11 mouse cellular contexts compared by ENCODE assay signal in the genomic region with DNA sequence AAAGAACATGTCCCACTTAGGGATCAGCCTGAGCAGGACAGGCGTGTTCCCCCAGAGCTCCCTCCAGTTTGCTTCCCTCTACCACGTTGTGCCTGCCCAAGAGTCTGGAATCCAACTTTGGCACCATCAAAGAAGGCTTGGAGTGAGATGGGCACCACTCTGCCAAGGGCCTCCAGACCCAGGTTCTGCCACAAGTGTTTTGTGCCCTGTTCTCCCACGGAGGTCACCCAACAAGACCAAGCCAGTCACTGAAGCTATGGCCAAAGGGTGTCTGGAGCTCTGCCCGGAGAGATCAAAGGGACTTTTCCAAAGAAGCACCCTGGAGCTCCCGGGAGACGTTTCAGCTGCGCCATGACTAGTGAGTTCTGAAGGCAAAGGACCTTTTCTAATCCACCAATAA. TPM values are rescaled to one million over a fixed set of nuclear protein-coding genes. Genes with fewer than 3 reads are reported as not detected.
DNase-seq lines count a peak whose midpoint lies in the region; ATAC-seq and TF ChIP-seq lines count a peak whose summit lies in the region.
"Had no signal": no experiment of that assay in that cellular context is flagged by ENCODE, and none has a peak within 500 bp of the region (broad histone marks: within the 10 kb centered on the region; RNA-seq: fewer than 3 reads in every experiment).

No protein-coding gene starts in this region.

- peaks cover 3% of the 10 kb centered on the region for H3K4me1 ChIP-seq in lung, adult 2 months (ENCODE audit: control insufficient read depth, insufficient read depth, low read length)
- no peaks in the 10 kb centered on the region for H3K4me1 ChIP-seq in thymus, adult 2 months (replicated peaks; ENCODE audit: control insufficient read depth, insufficient read depth, low read length)
- H3K4me1 ChIP-seq in forebrain, embryonic 11.5 days (replicated peaks; ENCODE audit: control insufficient read depth, insufficient read depth, low read length), result peaks cover 6% of the 10 kb centered on the region; the same call in 1 of the 2 replicates

- DNase-seq in cerebellum, adult 9-10 months, result peak; percentile 10
- DNase-seq in lung, postnatal 10 days, result peak; percentile 38
- no peak for DNase-seq in lung, adult 2 months
- peak; percentile 63 to 73 for DNase-seq in layer of hippocampus, adult 8-10 months (ENCODE audit: low spot score in 2 of 2)
- peak; percentile 52 to 53 for DNase-seq in right cerebral cortex, postnatal 36 days (ENCODE audit: low spot score in 2 of 2)
- no peak for DNase-seq in thymus, adult 2 months
- no peak for DNase-seq in forebrain, embryonic 11.5 days (ENCODE audit: low spot score)
- DNase-seq: thymus, adult 18-20 months had no signal

- no peak overlapping the region for H3K27ac ChIP-seq in thymus, adult 2 months (ENCODE audit: control insufficient read depth, insufficient read depth, low read length)
- no peak overlapping the region for H3K27ac ChIP-seq in forebrain, embryonic 11.5 days (ENCODE audit: low read depth, low read length)
- H3K27ac ChIP-seq: embryonic facial prominence, embryonic 12.5 days; hindbrain, embryonic 15.5 days had no signal

- no peak overlapping the region for H3K4me3 ChIP-seq in lung, adult 2 months (replicated peaks; ENCODE audit: extremely low read depth, low read depth, low read length)
- no peak overlapping the region for H3K4me3 ChIP-seq in thymus, adult 2 months (ENCODE audit: control insufficient read depth, insufficient read depth, low read length)
- no peak overlapping the region for H3K4me3 ChIP-seq in forebrain, embryonic 11.5 days (ENCODE audit: low read depth, low read length)
- H3K4me3 ChIP-seq: embryonic facial prominence, embryonic 12.5 days; hindbrain, embryonic 15.5 days had no signal

- 79% methylated on average over 7 of the region's 7 CpGs for WGBS in lung, adult 2 months
- WGBS in thymus, adult 2 months, result 96% methylated on average over 7 of the region's 7 CpGs
- 87% methylated on average over 7 of the region's 7 CpGs for WGBS in forebrain, embryonic 11.5 days

- H3K9me3 ChIP-seq in forebrain, embryonic 11.5 days (ENCODE audit: control insufficient read depth, low read length), result no peaks in the 10 kb centered on the region
- H3K9me3 ChIP-seq: embryonic facial prominence, embryonic 12.5 days; hindbrain, embryonic 15.5 days had no signal

- ATAC-seq in cerebellum, adult (ENCODE audit: insufficient number of reproducible peaks, low FRiP score, low TSS enrichment), result no peak
- ATAC-seq in forebrain, embryonic 11.5 days (replicated peaks; ENCODE audit: low FRiP score), result no peak

- no peak for TF ChIP-seq POLR2A in lung, adult 2 months (IDR thresholded peaks at IDR 0.05; ENCODE audit: borderline replicate concordance, extremely low read depth, low read depth, low read length)
- TF ChIP-seq POLR2A in thymus, adult 2 months (IDR thresholded peaks at IDR 0.05; ENCODE audit: control insufficient read depth, extremely low read depth, insufficient read depth, low read length, poor library complexity), result no peak

- H3K27me3 ChIP-seq in thymus, adult 2 months (ENCODE audit: control insufficient read depth, insufficient read depth, low read length), result no peaks in the 10 kb centered on the region
- no peaks in the 10 kb centered on the region for H3K27me3 ChIP-seq in forebrain, embryonic 11.5 days (ENCODE audit: control insufficient read depth, insufficient read depth, low read length)
- H3K27me3 ChIP-seq: embryonic facial prominence, embryonic 12.5 days; hindbrain, embryonic 15.5 days had no signal

- no peak overlapping the region for H3K4me2 ChIP-seq in forebrain, embryonic 11.5 days (ENCODE audit: low read depth, low read length, severe bottlenecking)
- H3K4me2 ChIP-seq: embryonic facial prominence, embryonic 12.5 days; hindbrain, embryonic 15.5 days had no signal

- H3K36me3 ChIP-seq in thymus, adult 2 months (ENCODE audit: control insufficient read depth, insufficient read depth, low read length), result no peaks in the 10 kb centered on the region
- H3K36me3 ChIP-seq in forebrain, embryonic 11.5 days (ENCODE audit: control insufficient read depth, insufficient read depth, low read length), result no peaks in the 10 kb centered on the region
- H3K36me3 ChIP-seq: embryonic facial prominence, embryonic 12.5 days; hindbrain, embryonic 15.5 days had no signal

- no peak overlapping the region for H3K9ac ChIP-seq in forebrain, embryonic 11.5 days (ENCODE audit: low read length)
- H3K9ac ChIP-seq: embryonic facial prominence, embryonic 12.5 days; hindbrain, embryonic 15.5 days had no signal

- no peak for TF ChIP-seq CTCF in lung, adult 2 months (IDR thresholded peaks at IDR 0.05; ENCODE audit: insufficient read depth, low read length)
- TF ChIP-seq CTCF in thymus, adult 2 months (IDR thresholded peaks at IDR 0.05; ENCODE audit: borderline replicate concordance, control insufficient read depth, extremely low read depth, insufficient read depth, low read length, poor library complexity), result no peak

RNA-seq across cellular contexts. Expression of gene Pik3r1, which starts 42.6 kb away (rescaled TPM):
- polyA plus RNA-seq in lung, adult 2 months (2012; rRNA removed), result 15.6 and 25.9 TPM in 2 replicates
- total RNA-seq in layer of hippocampus, adult 8-10 months (2022), result 10 to 100 TPM; 73.3 to 88.6 (median 79.4) TPM
- 33.1 and 35.2 TPM in 2 replicates for polyA plus RNA-seq in thymus, adult 2 months (2012; rRNA removed)
- polyA plus RNA-seq in forebrain, embryonic 11.5 days (2014; fragmentation: Nextera tagmentation; extraction: Ambion mirVana), result 16.5 and 18.3 TPM in 2 replicates

Comparison
In these comparisons a context has a peak if more than half of its experiments do, and no peak if none do; other contexts are left out.
1. DNase-seq: peak in cerebellum, adult 9-10 months (single experiment), lung, postnatal 10 days (single experiment), layer of hippocampus, adult 8-10 months (2 of 2) and right cerebral cortex, postnatal 36 days (2 of 2); none in lung, adult 2 months (single experiment), thymus, adult 2 months (single experiment) and forebrain, embryonic 11.5 days (single experiment).